In the genomic region with DNA sequence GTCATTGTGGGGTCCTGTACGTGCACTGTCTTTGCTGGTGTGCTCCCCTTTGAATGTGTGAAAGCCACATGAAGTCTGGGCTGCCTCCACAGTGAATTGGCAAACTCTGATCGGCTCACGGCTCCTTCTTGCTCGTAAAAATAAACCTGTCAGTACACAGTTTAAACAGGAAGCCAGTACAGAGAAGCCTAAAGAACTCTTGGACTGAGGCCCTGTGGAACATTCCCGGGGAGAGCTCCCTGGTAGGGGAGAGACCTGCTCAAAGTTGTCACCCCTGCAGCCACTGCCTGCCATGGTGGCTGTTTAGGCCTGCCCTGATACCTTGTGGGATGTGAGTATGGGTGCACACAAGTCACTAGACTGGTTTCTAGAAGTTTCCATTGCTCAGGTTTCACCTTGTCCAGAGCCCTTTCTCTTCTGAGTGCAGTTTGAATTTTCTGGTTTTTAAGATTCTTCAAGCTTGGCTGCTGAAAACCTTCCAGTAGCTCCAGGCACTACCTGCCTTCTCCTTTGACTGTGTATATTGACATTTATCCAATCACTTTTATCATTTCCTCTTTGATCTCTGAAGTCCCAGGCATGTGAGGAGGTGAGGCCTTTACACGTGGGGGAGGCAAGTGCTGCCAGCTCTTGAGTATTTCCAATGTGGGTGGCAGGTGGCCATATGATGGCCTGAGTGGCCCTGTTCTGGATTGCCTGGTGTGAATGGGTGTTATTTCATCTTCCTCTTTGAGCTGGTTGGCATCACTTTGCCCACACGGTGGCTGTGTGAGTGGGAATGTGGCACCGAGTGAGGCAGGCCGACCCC, we compare ENCODE assay signal across 9 mouse cellular contexts. TPM values are rescaled to one million over a fixed set of nuclear protein-coding genes. Genes with fewer than 3 reads are reported as not detected.
DNase-seq lines count a peak whose midpoint lies in the region; ATAC-seq and TF ChIP-seq lines count a peak whose summit lies in the region.
"Had no signal": no experiment of that assay in that cellular context is flagged by ENCODE, and none has a peak within 500 bp of the region (broad histone marks: within the 10 kb centered on the region; RNA-seq: fewer than 3 reads in every experiment).

No protein-coding gene starts in this region.

- H3K9me3 ChIP-seq in embryonic facial prominence, embryonic 13.5 days, result no peaks in the 10 kb centered on the region
- no peaks in the 10 kb centered on the region for H3K9me3 ChIP-seq in intestine, postnatal 0 days (ENCODE audit: control insufficient read depth)

- peaks cover 13% of the 10 kb centered on the region for H3K36me3 ChIP-seq in embryonic facial prominence, embryonic 13.5 days
- 0 out of 2 replicates have a peak, but pooled peaks cover 10% of the 10 kb centered on the region for H3K36me3 ChIP-seq in intestine, postnatal 0 days (ENCODE audit: control insufficient read depth, insufficient read depth)

- no peak overlapping the region for H3K4me3 ChIP-seq in lung, adult 2 months (replicated peaks; ENCODE audit: extremely low read depth, low read depth, low read length)
- no peak overlapping the region for H3K4me3 ChIP-seq in embryonic facial prominence, embryonic 13.5 days
- no peak overlapping the region for H3K4me3 ChIP-seq in intestine, postnatal 0 days (ENCODE audit: low read depth, low read length)

- no peak for TF ChIP-seq POLR2A in lung, adult 2 months (IDR thresholded peaks at IDR 0.05; ENCODE audit: borderline replicate concordance, extremely low read depth, low read depth, low read length)

- no peak overlapping the region for H3K4me2 ChIP-seq in embryonic facial prominence, embryonic 13.5 days
- H3K4me2 ChIP-seq in intestine, postnatal 0 days (replicated peaks; ENCODE audit: low read depth), result peak overlapping the region; percentile 17; the same call in 1 of the 2 replicates

- H3K9ac ChIP-seq in embryonic facial prominence, embryonic 13.5 days, result peak overlapping the region; percentile 58
- H3K9ac ChIP-seq in intestine, postnatal 0 days (ENCODE audit: low read depth, low read length), result no peak overlapping the region
- H3K9ac ChIP-seq: liver, embryonic 14.5 days had no signal

- TF ChIP-seq CTCF in lung, adult 2 months (IDR thresholded peaks at IDR 0.05; ENCODE audit: insufficient read depth, low read length), result no peak
- no peak for TF ChIP-seq CTCF in intestine, postnatal 0 days (IDR thresholded peaks at IDR 0.05; ENCODE audit: low read depth)

- peaks cover 60% of the 10 kb centered on the region for H3K4me1 ChIP-seq in lung, adult 2 months (ENCODE audit: control insufficient read depth, insufficient read depth, low read length)
- peaks cover 51% of the 10 kb centered on the region for H3K4me1 ChIP-seq in embryonic facial prominence, embryonic 13.5 days
- peaks cover 30% of the 10 kb centered on the region for H3K4me1 ChIP-seq in intestine, postnatal 0 days (replicated peaks; ENCODE audit: control insufficient read depth, insufficient read depth, low read length)

- peak; percentile 32 to 55 for DNase-seq in lung, adult 18-20 months
- DNase-seq in lung, adult 2 months, result no peak
- DNase-seq in lung, postnatal 4 days, result peak; percentile 51 to 53
- DNase-seq in cerebellum, postnatal 36 days, result no peak
- DNase-seq in layer of hippocampus, adult 11-12 months (ENCODE audit: low spot score), result no peak

- H3K27me3 ChIP-seq in embryonic facial prominence, embryonic 13.5 days, result no peaks in the 10 kb centered on the region
- no peaks in the 10 kb centered on the region for H3K27me3 ChIP-seq in intestine, postnatal 0 days (replicated peaks; ENCODE audit: control insufficient read depth, insufficient read depth, low read length)

- peak overlapping the region; percentile 68 for H3K27ac ChIP-seq in embryonic facial prominence, embryonic 13.5 days
- H3K27ac ChIP-seq in intestine, postnatal 0 days (ENCODE audit: low read depth, low read length), result peak overlapping the region; percentile 68
- H3K27ac ChIP-seq: liver, embryonic 14.5 days had no signal

- WGBS in lung, adult 2 months, result 23% methylated on average over 9 of the region's 9 CpGs
- WGBS in embryonic facial prominence, embryonic 13.5 days, result 70% methylated on average over 9 of the region's 9 CpGs
- 43% methylated on average over 9 of the region's 9 CpGs for WGBS in intestine, postnatal 0 days

- no peak for ATAC-seq in embryonic facial prominence, embryonic 13.5 days (ENCODE audit: insufficient number of reproducible peaks, insufficient read depth, low FRiP score, low TSS enrichment, low read depth)
- ATAC-seq in intestine, postnatal 0 days, result no peak
- no peak for ATAC-seq in granulocyte monocyte progenitor cell, adult 5-6 weeks (replicated peaks; ENCODE audit: poor library complexity, severe bottlenecking)

RNA-seq across cellular contexts. Expression of a gene that starts 8.4 kb away (rescaled TPM):
- 83.2 and 104 TPM in 2 replicates for polyA plus RNA-seq in lung, adult 2 months (2012; rRNA removed)
- polyA plus RNA-seq in embryonic facial prominence, embryonic 13.5 days (2015; fragmentation: Nextera tagmentation; extraction: Ambion mirVana), result 37.4 and 39.5 TPM in 2 replicates
- polyA plus RNA-seq in intestine, postnatal 0 days (2015; fragmentation: Nextera tagmentation; extraction: Ambion mirVana), result 23.1 and 24.0 TPM in 2 replicates
- total RNA-seq in granulocyte monocyte progenitor cell, adult 5-6 weeks (2014; fragmentation: Nextera tagmentation), result 43.1 and 44.5 TPM in 2 replicates
- 18.8 and 23.3 TPM in 2 replicates for total RNA-seq in granulocyte monocyte progenitor cell, adult 5-6 weeks (2017)

RNA-seq across cellular contexts. Expression of a gene that starts 24.6 kb away (rescaled TPM):
- polyA plus RNA-seq in lung, adult 2 months (2012; rRNA removed), result 32.1 and 40.6 TPM in 2 replicates
- polyA plus RNA-seq in embryonic facial prominence, embryonic 13.5 days (2015; fragmentation: Nextera tagmentation; extraction: Ambion mirVana), result 12.7 and 15.0 TPM in 2 replicates
- 15.7 and 15.9 TPM in 2 replicates for polyA plus RNA-seq in intestine, postnatal 0 days (2015; fragmentation: Nextera tagmentation; extraction: Ambion mirVana)
- total RNA-seq in granulocyte monocyte progenitor cell, adult 5-6 weeks (2014; fragmentation: Nextera tagmentation), result 0.41 TPM in 1 of 2 replicates, not detected in the other
- total RNA-seq in granulocyte monocyte progenitor cell, adult 5-6 weeks (2017), result 2.0 and 2.2 TPM in 2 replicates

Comparison
In these comparisons a context has a peak if more than half of its experiments do, and no peak if none do; other contexts are left out.
1. DNase-seq: peak in lung, adult 18-20 months (2 of 2) and lung, postnatal 4 days (2 of 2); none in lung, adult 2 months (single experiment), cerebellum, postnatal 36 days (0 of 2) and layer of hippocampus, adult 11-12 months (single experiment).